Mouse (Mus musculus): ENCODE measurements around the gene Khdc4. TPM values are rescaled to one million over a fixed set of nuclear protein-coding genes. Genes with fewer than 3 reads are reported as not detected.

Gene Khdc4
- total and polyA plus RNA-seq, 3 experiments, result 47.4 to 71.0 TPM; not detected in 1

DNA sequence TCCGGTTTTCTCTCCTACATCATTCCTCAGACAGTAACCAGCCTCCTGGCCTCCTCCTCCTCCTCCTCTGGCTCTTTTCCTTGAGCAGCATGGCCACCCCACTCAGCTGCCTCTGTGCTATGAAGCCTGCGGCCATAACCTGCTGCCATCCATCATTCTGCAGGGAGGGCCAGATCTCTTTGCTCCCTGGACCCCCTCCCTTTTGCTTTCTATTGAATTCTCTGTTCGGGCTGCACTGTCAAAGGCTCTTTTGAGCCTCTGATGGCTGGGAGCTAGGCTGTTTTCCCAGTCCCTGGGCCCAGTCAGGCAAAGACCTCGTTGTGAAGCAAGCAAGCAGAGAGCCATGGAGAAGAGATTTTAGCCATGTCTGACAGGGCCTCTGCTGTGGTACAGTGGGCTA, 70.7 kb downstream of the Khdc4 start:
- DNase-seq (ENCODE audit: low read depth, low spot score), result no peak
- no peak for TF ChIP-seq BHLHE40 (IDR thresholded peaks at IDR 0.05; ENCODE audit: borderline replicate concordance, low read depth, low read length)
- no peak for TF ChIP-seq USF2 (IDR thresholded peaks at IDR 0.05; ENCODE audit: borderline replicate concordance in 1 of 2, insufficient read depth in 1 of 2, low read depth in 1 of 2, low read length in 2 of 2)
- no peak for TF ChIP-seq RAD21 (IDR thresholded peaks at IDR 0.05; ENCODE audit: low read depth, low read length)
- TF ChIP-seq GABPA (IDR thresholded peaks at IDR 0.05; ENCODE audit: low read depth, low read length), result no peak
- no peak for TF ChIP-seq EP300 (IDR thresholded peaks at IDR 0.05; ENCODE audit: low read depth in 1 of 2, low read length in 2 of 2)
- no peak for TF ChIP-seq RCOR1 (IDR thresholded peaks at IDR 0.05; ENCODE audit: low read depth, low read length)
- no peak for TF ChIP-seq CTCF (IDR thresholded peaks at IDR 0.05 in 2 of 3, conservative IDR thresholded peaks at IDR 0.05 in 1 of 3; ENCODE audit: control insufficient read depth in 1 of 3, insufficient read depth in 1 of 3, low read depth in 2 of 3, low read length in 3 of 3, poor library complexity in 1 of 3, severe bottlenecking in 1 of 3)
- TF ChIP-seq TCF12 (IDR thresholded peaks at IDR 0.05; ENCODE audit: low read depth, low read length), result no peak
- no peak for TF ChIP-seq ZNF384 (IDR thresholded peaks at IDR 0.05; ENCODE audit: low read depth, low read length)
- no peak for TF ChIP-seq POLR2A (IDR thresholded peaks at IDR 0.05; ENCODE audit: control insufficient read depth in 1 of 2, insufficient read depth in 1 of 2, low read depth in 1 of 2, low read length in 2 of 2, poor library complexity in 1 of 2)
- no peaks in the 10 kb centered on the region for H3K79me2 ChIP-seq (ENCODE audit: control insufficient read depth, insufficient read depth, low read length, poor library complexity)
- no peak overlapping the region for H3K27ac ChIP-seq (ENCODE audit: control insufficient read depth, low read depth, low read length)
- H3K4me1 ChIP-seq (ENCODE audit: control insufficient read depth in 1 of 2, insufficient read depth in 2 of 2, low read length in 2 of 2), result peaks cover 8 to 14% of the 10 kb centered on the region in 2 experiments; a peak in 3 of 4 replicates
- peaks cover 0 to 13% of the 10 kb centered on the region in 2 experiments; a peak in 2 of 4 replicates for H3K36me3 ChIP-seq (ENCODE audit: control insufficient read depth in 1 of 2, insufficient read depth in 2 of 2, low read length in 2 of 2)
- H3K27me3 ChIP-seq (ENCODE audit: control insufficient read depth in 1 of 2, insufficient read depth in 2 of 2, low read length in 2 of 2), result no peaks in the 10 kb centered on the region
- no peak overlapping the region for H3K4me3 ChIP-seq (ENCODE audit: control insufficient read depth in 1 of 2, insufficient read depth in 1 of 2, low read depth in 2 of 2, low read length in 2 of 2)
- no peak overlapping the region for H3K9ac ChIP-seq (ENCODE audit: control insufficient read depth, low read depth, low read length, poor library complexity, severe bottlenecking)
- H3K9me3 ChIP-seq (replicated peaks; ENCODE audit: insufficient read depth, low read length), result no peaks in the 10 kb centered on the region

DNA sequence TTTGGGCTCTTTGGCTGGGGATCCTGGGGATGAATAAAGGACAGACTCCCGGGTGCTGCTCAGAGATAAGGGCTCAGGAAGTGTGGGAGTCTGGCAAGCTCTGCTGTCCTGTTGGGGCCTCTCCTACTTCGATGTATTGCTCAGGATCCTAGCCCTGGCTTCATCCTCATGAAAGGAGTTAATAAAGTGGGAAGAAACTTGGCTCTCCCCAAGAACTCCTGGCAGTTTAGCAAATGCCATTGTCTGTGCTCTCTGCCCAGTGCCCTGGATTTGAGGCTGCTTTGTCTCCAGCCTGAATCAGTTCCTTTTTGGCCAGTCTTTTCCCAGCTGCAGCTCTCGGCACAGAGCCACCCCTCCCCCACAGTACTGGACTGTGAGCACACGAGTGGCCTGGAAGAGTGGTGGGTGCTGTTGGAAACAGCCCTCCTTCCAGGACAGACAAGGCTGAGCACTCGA, 72.5 kb downstream of the Khdc4 start:
- Histone ChIP-seq H3K9me3 (replicated peaks; ENCODE audit: insufficient read depth, low read length) (no peaks in the 10 kb centered on the region), H3K27me3 (ENCODE audit: control insufficient read depth in 1 of 2, insufficient read depth in 2 of 2, low read length in 2 of 2) (no peaks in the 10 kb centered on the region), H3K4me3 (ENCODE audit: control insufficient read depth in 1 of 2, insufficient read depth in 1 of 2, low read depth in 2 of 2, low read length in 2 of 2) (peak overlapping the region; percentile 17 to 31; a peak in 3 of 4 replicates), H3K9ac (ENCODE audit: control insufficient read depth, low read depth, low read length, poor library complexity, severe bottlenecking) (peak overlapping the region; percentile 43), H3K4me1 (ENCODE audit: control insufficient read depth in 1 of 2, insufficient read depth in 2 of 2, low read length in 2 of 2) (peaks cover 8 to 14% of the 10 kb centered on the region in 2 experiments; a peak in 3 of 4 replicates), H3K79me2 (ENCODE audit: control insufficient read depth, insufficient read depth, low read length, poor library complexity) (no peaks in the 10 kb centered on the region), H3K27ac (ENCODE audit: control insufficient read depth, low read depth, low read length) (peak overlapping the region; percentile 31), H3K36me3 (ENCODE audit: control insufficient read depth in 1 of 2, insufficient read depth in 2 of 2, low read length in 2 of 2) (peaks cover 0 to 13% of the 10 kb centered on the region in 2 experiments; a peak in 2 of 4 replicates)
- no peak for TF ChIP-seq POLR2AphosphoS5 (IDR thresholded peaks at IDR 0.05; ENCODE audit: borderline replicate concordance, low read depth, low read length)
- no peak for TF ChIP-seq MEF2A (IDR thresholded peaks at IDR 0.05; ENCODE audit: extremely low read depth, insufficient replicate concordance, low read depth, low read length, poor library complexity, severe bottlenecking)
- TF ChIP-seq RCOR1 (IDR thresholded peaks at IDR 0.05; ENCODE audit: low read depth, low read length), result peak; percentile 70; the same call in 1 of the 2 replicates
- TF ChIP-seq POLR2A (IDR thresholded peaks at IDR 0.05; ENCODE audit: control insufficient read depth in 1 of 2, insufficient read depth in 1 of 2, low read depth in 1 of 2, low read length in 2 of 2, poor library complexity in 1 of 2), result no peak
- peak; percentile 87 for TF ChIP-seq TBP (IDR thresholded peaks at IDR 0.05; ENCODE audit: low read depth, low read length)
- no peak for TF ChIP-seq ZMIZ1 (IDR thresholded peaks at IDR 0.05; ENCODE audit: low read depth, low read length)
- 0 out of 2 replicates have a peak, but pooled peaks have one; percentile 41 for TF ChIP-seq UBTF (IDR thresholded peaks at IDR 0.05; ENCODE audit: borderline replicate concordance, insufficient read depth, low read depth, low read length)
- peak; percentile 72 to 76 for TF ChIP-seq EP300 (IDR thresholded peaks at IDR 0.05; ENCODE audit: low read depth in 1 of 2, low read length in 2 of 2)
- no peak for TF ChIP-seq NELFE (IDR thresholded peaks at IDR 0.05; ENCODE audit: low read depth, low read length)
- TF ChIP-seq ZNF384 (IDR thresholded peaks at IDR 0.05; ENCODE audit: low read depth, low read length), result no peak
- peak; percentile 92 for TF ChIP-seq TAL1 (IDR thresholded peaks at IDR 0.05; ENCODE audit: low read length)
- 0 out of 2 replicates have a peak, but pooled peaks have one; percentile 31 for TF ChIP-seq SIN3A (IDR thresholded peaks at IDR 0.05; ENCODE audit: low read length)
- peak; percentile 78 for TF ChIP-seq GATA1 (IDR thresholded peaks at IDR 0.05; ENCODE audit: low read depth, low read length)
- TF ChIP-seq TCF12 (IDR thresholded peaks at IDR 0.05; ENCODE audit: low read depth, low read length), result peak; percentile 69
- peak; percentile 71 for DNase-seq (ENCODE audit: low read depth, low spot score)

All from MEL (cell line).